Mouse (Mus musculus) liver, embryonic 16.5 days (tissue): ENCODE measurements around the gene 2810006K23Rik. TPM values are rescaled to one million over a fixed set of nuclear protein-coding genes. Genes with fewer than 3 reads are reported as not detected.
"Not testable (repeated sequence)": the region's sequence is repeated elsewhere in the genome, so short reads cannot be mapped to it uniquely, and the experiment has no call there.

Source experiments
- ATAC-seq: fragments of 200-750 bp; cut with Nextera tagmentation; 2 replicates; pipeline ENCODE4 v1.8.0; 2017; ENCODE audit warnings: low read depth, mild to moderate bottlenecking, moderate number of reproducible peaks, moderate library complexity
- H3K27ac ChIP-seq: fragments of 300-500 bp; sonication (generic); 2 replicates; pipeline ENCODE4 v1.5.1; 2014; ENCODE audit warnings: mild to moderate bottlenecking, low read length
- H3K27me3 ChIP-seq: fragments of 300-500 bp; sonication (generic); 2 replicates; pipeline ENCODE4 v1.6.1; 2014; ENCODE audit warnings: low read depth, low read length, mixed read lengths; ENCODE audit not compliant: control insufficient read depth, insufficient read depth
- H3K36me3 ChIP-seq: fragments of 300-500 bp; sonication (generic); 2 replicates; pipeline ENCODE4 v1.6.1; 2014; ENCODE audit warnings: mild to moderate bottlenecking; ENCODE audit not compliant: control insufficient read depth, insufficient read depth
- H3K4me1 ChIP-seq: fragments of 300-500 bp; sonication (generic); 2 replicates; pipeline ENCODE4 v1.6.1; 2014; ENCODE audit warnings: low read depth, low read length, mixed read lengths; ENCODE audit not compliant: control insufficient read depth
- H3K4me2 ChIP-seq: fragments of 300-500 bp; sonication (generic); 2 replicates; pipeline ENCODE4 v1.6.1; 2014; ENCODE audit warnings: low read depth, low read length, mixed read lengths
- H3K4me3 ChIP-seq: fragments of 300-500 bp; sonication (generic); 2 replicates; pipeline ENCODE4 v1.5.1; 2014; ENCODE audit warnings: low read depth, mild to moderate bottlenecking, low read length
- H3K9ac ChIP-seq: fragments of 300-500 bp; sonication (generic); 2 replicates; pipeline ENCODE4 v1.6.1; 2014; ENCODE audit warnings: low read depth, low read length
- H3K9me3 ChIP-seq: fragments of 300-500 bp; sonication (generic); replicated peaks from 2 replicates; pipeline ENCODE4 v1.6.1; 2016; ENCODE audit warnings: low read length; ENCODE audit not compliant: control insufficient read depth
- whole genome bisulfite sequencing: fragments of 180-500 bp; shearing (Covaris S2); extraction: QIAGEN DNeasy Blood & Tissue Kit; methylation state at CpG from one replicate; pipeline ENCODE4 v1.1.7; 2014; ENCODE audit not compliant: insufficient replicate concordance; 5-methylcytosine and 5-hydroxymethylcytosine counted together
- polyA plus RNA-seq: library from polyadenylated mRNA; unstranded; fragments of >200 nt; fragmentation: Nextera tagmentation; extraction: Ambion mirVana; gene quantifications from 2 replicates; pipeline ENCODE4 v1.2.1, GENCODE M21; 2015

Gene 2810006K23Rik
- polyA plus RNA-seq, 1 experiment from 2014 or later, result 5.7 TPM

GRCm38 (mm10) chr5:124337103-124337502 is 9.2 kb downstream of the 2810006K23Rik start:
- Histone ChIP-seq H3K27me3 (no peaks in the 10 kb centered on the region), H3K9me3 (no peaks in the 10 kb centered on the region), H3K4me3 (no peak overlapping the region), H3K4me2 (no peak overlapping the region), H3K4me1 (no peaks in the 10 kb centered on the region), H3K36me3 (no peaks in the 10 kb centered on the region), H3K9ac (no peak overlapping the region), H3K27ac (no peak overlapping the region)
- 82% methylated on average over 9 of the region's 9 CpGs for WGBS
- no peak for ATAC-seq

GRCm38 (mm10) chr5:124337909-124338308 is 10.0 kb downstream of the 2810006K23Rik start:
- Histone ChIP-seq H3K9ac (no peak overlapping the region), H3K4me3 (no peak overlapping the region), H3K4me1 (no peaks in the 10 kb centered on the region), H3K36me3 (no peaks in the 10 kb centered on the region), H3K27ac (no peak overlapping the region), H3K27me3 (no peaks in the 10 kb centered on the region), H3K9me3 (no peaks in the 10 kb centered on the region), H3K4me2 (no peak overlapping the region)
- no peak for ATAC-seq
- WGBS, result 77% methylated on average over 9 of the region's 9 CpGs

DNA sequence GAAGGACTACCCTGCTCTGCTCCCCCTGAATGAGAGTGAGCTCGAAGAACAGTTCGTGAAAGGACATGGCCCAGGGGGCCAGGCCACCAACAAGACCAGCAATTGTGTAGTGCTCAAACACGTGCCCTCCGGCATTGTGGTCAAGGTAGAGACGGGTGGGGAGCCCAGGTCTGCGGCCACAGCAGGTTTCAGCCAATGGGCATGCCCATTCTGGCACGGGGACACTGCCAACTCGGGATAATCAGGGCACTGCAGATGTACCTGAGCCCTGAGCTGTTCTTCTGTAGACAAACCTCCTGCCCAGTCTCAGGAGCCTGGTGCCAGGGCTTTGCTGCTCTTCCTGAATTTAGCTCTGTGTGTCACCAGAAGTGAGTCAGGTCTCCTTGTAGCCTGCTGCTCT is 10.9 kb downstream of the 2810006K23Rik start:
- ATAC-seq, result no peak
- H3K27ac ChIP-seq, result no peak overlapping the region
- no peaks in the 10 kb centered on the region for H3K4me1 ChIP-seq
- H3K36me3 ChIP-seq, result no peaks in the 10 kb centered on the region
- no peaks in the 10 kb centered on the region for H3K27me3 ChIP-seq
- WGBS, result 70% methylated on average over 8 of the region's 8 CpGs
- H3K4me3 ChIP-seq, result no peak overlapping the region
- H3K9ac ChIP-seq, result no peak overlapping the region
- no peaks in the 10 kb centered on the region for H3K9me3 ChIP-seq
- no peak overlapping the region for H3K4me2 ChIP-seq

DNA sequence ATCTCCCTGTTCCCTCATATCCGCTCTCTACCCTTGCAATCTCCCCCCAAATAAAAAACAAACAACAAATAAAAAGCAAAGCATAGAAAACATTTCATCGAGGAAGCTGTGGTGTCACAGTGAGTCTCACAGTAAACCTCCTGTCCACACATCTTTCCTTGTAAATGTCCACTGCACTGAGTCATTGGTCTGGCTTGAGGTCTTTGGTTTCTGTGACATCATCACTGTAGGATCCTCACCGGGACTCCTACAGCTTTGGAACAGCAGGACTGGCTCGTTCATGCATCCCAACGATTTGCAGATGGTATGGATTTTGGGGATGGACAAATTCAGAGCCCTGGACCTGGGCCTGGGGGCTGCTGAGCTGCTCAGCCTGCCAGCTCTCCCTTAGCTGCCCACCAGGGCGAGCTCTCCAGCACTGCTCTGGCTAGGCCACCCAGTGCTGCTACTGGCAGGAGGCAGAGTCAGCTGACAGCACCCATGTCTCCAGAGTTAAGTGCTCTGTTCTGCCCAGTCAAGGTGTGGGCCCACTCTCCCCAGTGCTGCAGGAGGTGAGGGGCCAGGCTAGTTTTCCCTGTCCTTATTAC is 14.0 kb downstream of the 2810006K23Rik start:
- 65% methylated on average over 6 of the region's 6 CpGs for WGBS
- not testable (repeated sequence) for H3K36me3 ChIP-seq, ATAC-seq, H3K4me1 ChIP-seq, H3K9me3 ChIP-seq, H3K27me3 ChIP-seq, H3K27ac ChIP-seq, H3K4me2 ChIP-seq, H3K9ac ChIP-seq, H3K4me3 ChIP-seq

GRCm38 (mm10) chr5:124342897-124343296 is 15.0 kb downstream of the 2810006K23Rik start:
- Histone ChIP-seq H3K9ac (no peak overlapping the region), H3K4me2 (no peak overlapping the region), H3K9me3 (no peaks in the 10 kb centered on the region), H3K4me1 (no peaks in the 10 kb centered on the region), H3K27ac (no peak overlapping the region), H3K36me3 (peaks cover 3% of the 10 kb centered on the region), H3K27me3 (no peaks in the 10 kb centered on the region), H3K4me3 (no peak overlapping the region)
- WGBS, result 76% methylated on average over 8 of the region's 8 CpGs
- no peak for ATAC-seq

DNA sequence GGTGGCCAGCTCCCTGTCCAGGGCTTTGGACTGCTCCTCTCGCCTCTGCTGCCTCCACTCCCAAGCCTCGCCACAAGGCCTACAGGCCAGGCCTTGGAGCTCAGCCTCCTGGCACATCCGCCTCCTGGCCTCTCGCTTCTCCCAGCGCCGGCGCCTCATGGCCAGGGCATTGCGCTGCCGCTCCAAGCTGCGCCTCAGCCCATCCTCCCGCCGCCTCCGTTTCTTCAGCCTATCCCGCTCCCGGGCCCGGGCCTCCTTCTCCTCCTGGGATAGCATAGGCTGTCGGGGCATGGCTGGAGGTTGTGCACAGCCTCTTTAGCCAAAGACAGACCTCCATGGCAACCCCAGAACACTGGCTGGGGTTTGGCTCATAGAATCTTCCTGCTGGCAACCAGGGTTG is 21.3 kb downstream of the 2810006K23Rik start:
- peaks cover 18% of the 10 kb centered on the region for H3K36me3 ChIP-seq
- H3K27me3 ChIP-seq, result no peaks in the 10 kb centered on the region
- 92% methylated on average over 17 of the region's 17 CpGs for WGBS

DNA sequence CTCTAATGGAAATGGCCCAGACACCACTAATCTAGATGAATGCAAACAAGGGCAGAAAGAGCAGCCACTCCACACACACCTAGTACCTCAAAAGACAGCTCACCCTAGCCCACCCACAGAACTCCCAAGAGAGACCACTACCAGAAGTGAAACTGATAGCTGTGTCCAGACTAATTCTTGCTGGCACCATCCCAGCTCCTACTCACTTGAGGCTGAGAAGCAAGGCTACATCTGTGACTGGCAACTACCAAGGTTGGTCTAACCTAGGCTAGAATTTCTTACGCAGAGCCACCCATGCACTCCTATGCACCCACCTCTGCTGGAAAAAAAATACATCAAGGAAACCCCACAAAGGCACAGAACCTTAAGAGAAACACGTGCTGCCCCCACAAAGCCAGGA is 22.5 kb downstream of the 2810006K23Rik start:
- WGBS, result 83% methylated on average over 2 of the region's 2 CpGs
- no peak for ATAC-seq
- Histone ChIP-seq H3K4me3 (no peak overlapping the region), H3K9me3 (no peaks in the 10 kb centered on the region), H3K4me2 (no peak overlapping the region), H3K27me3 (no peaks in the 10 kb centered on the region), H3K9ac (no peak overlapping the region), H3K27ac (no peak overlapping the region), H3K36me3 (peaks cover 18% of the 10 kb centered on the region), H3K4me1 (peaks cover 28% of the 10 kb centered on the region)

More for the DNA sequence above, 21.3 kb downstream of the 2810006K23Rik start:
- no peak overlapping the region for H3K27ac ChIP-seq
- no peak for ATAC-seq
- H3K9me3 ChIP-seq, result no peaks in the 10 kb centered on the region
- no peak overlapping the region for H3K9ac ChIP-seq
- peaks cover 25% of the 10 kb centered on the region for H3K4me1 ChIP-seq
- H3K4me3 ChIP-seq, result no peak overlapping the region
- no peak overlapping the region for H3K4me2 ChIP-seq

DNA sequence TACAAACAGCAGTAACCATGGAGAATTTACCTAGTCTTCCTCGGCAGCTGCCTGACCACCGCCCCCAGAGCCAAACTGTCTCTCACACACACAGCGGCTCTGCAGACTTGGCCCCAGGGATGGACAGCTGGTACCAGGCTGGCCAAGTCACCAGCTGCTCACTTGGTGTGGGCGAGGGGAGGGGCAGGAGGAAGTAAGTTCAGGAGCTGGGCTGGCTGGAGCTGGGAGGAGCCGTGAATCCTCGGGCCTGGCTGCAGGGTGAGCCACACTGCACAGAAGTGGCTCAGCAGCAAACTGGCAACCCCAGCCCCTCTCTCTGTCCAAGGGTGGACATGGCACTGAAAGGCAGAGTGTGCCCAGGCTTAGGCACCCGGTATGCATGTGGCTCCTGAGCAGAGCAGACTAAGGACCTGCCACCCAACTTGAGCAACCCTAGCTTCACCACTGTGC is 23.2 kb downstream of the 2810006K23Rik start:
- no peak overlapping the region for H3K9ac ChIP-seq
- WGBS, result 43% methylated on average over 7 of the region's 7 CpGs
- H3K27me3 ChIP-seq, result no peaks in the 10 kb centered on the region
- H3K9me3 ChIP-seq, result no peaks in the 10 kb centered on the region
- H3K4me1 ChIP-seq, result peaks cover 28% of the 10 kb centered on the region
- no peak overlapping the region for H3K4me3 ChIP-seq
- H3K4me2 ChIP-seq, result no peak overlapping the region
- no peak for ATAC-seq
- H3K27ac ChIP-seq, result no peak overlapping the region
- H3K36me3 ChIP-seq, result peaks cover 18% of the 10 kb centered on the region

- peaks cover 17% of the 10 kb centered on the region for H3K36me3 ChIP-seq
- peaks cover 28% of the 10 kb centered on the region for H3K4me1 ChIP-seq
- no peak overlapping the region for H3K4me3 ChIP-seq
- H3K9me3 ChIP-seq, result no peaks in the 10 kb centered on the region
- ATAC-seq, result no peak
- no peaks in the 10 kb centered on the region for H3K27me3 ChIP-seq
- 53% methylated on average over 3 of the region's 3 CpGs for WGBS
- H3K27ac ChIP-seq, result peak overlapping the region; percentile 21; the same call in 1 of the 2 replicates
- no peak overlapping the region for H3K9ac ChIP-seq
- peak overlapping the region; percentile 85 for H3K4me2 ChIP-seq
Observed at GRCm38 (mm10) chr5:124351604-124352003, 23.7 kb downstream of the 2810006K23Rik start.
